Mouse (Mus musculus) embryo, embryonic 11 days (tissue): ENCODE measurements at regions not wholly inside any gene's neighbourhood (a gene's known extent, or its start where the extent isn't known, plus 50 kb on each side); places are given as distances from the start of the nearest gene placed in this dataset.

Experiments
- DNase-seq: peaks from one replicate; pipeline ENCODE4 v3.0.0-alpha.2; 2015

DNA sequence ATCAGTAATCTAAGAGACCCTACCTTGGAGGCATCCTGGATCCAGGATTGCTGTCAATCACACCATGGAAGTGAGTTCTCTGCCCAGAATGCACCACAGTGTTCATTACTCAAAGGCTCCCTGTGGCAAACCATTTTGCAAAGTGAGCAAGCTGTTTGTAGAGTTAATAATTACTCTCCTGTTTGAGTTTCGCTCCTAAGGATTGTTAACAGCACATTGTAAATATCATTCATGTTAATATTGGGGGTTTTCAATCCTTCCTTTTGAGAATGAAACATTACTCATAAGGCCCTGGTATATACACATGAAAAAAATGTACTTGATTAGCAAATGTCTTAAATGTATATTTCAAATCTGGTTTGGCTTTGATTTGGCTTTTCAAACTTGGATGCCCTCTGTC lies 58.1 kb upstream of the Clstn2 start:
- no peak for DNase-seq

DNA sequence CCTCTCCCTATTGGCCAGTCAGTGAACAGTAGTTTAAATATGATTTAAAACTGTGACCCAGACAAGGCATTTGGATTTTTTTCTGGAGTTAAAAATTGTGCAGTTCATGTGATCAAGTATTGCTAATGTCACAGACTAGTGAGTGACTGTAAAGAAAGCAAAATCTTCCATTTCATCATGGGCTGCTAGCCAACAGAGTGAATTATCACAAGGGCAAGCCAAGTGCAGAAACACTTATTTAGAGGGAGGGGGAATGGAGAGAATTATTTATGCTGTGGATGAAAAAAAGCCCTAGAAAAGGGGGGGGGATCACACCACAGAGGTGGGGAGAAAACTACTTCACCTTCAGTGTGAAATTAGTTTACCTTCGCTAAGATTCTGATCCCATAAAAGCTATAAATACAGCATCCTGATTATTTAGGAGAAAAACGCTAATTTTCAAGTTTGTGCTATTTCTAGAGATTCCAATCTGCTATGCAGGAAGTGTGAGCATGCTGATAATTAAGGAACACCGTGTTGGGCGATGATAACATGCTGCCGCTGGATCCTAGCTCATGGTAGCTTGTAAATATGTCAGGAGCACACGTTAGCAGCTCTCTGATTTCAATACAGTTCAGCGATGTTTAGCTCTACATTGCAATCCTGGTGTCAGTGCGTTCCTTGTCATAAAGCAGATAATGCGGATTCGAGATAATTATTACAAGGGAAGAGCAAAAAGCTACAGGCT lies 62.2 kb upstream of the Clstn2 start:
- DNase-seq = no peak

DNA sequence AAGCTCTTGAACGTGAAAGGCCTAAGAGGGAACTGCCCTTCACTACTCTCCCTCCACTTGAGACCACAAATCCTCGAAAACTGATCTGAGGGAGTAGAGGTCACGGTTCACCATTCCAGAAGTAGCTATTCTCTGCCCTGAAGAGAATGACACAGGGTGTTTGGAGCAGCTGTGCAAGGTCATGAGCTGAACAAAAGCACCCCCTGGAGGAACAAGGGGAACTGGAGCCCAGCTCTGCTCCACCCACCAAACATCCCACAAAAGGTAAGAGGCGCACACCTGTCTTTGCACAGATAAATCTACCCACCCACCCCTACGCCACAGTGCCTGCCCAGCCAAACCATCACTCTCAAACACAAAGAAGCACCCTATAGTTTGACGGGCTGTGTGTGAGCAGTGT lies 90.4 kb upstream of the Clstn2 start:
- DNase-seq = no peak

DNA sequence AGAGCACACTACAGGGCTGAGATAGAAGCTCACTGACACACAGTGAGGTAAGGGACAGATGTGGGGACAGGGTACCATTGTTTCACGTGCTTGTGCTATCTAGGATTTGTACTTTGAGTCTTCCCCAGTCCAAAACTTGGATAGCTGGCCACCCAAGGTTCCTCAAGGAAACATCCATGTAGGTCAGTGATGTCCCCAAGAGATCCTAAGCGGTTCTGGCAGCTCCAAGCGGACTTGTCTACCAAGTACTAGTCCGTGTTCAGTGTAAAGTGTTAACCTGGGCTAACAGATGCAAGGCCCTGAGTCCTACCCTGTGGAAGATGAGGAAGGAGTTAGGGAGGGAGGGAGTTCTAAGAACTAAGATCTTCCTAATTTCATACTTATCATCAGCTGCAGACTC lies 96.6 kb upstream of the Clstn2 start:
- DNase-seq = no peak

DNA sequence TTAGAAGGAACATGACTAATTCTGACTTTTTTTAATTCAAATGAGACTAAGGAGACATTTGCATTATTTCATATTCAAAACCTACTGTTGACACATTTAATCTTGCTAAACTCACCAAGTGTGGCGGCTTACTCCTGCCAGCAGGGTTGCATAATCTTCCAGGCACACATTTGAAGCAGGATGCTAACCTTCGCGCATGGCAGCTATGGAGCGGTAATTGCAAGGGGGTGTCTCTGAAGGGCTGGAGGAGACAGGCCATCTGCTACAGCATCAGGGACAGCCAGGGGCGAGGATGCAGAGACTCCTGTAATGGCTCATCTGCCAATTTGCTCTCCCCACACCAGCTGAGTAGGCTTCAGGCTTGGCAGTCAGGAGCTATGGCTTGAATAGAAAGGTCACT lies 97.9 kb upstream of the Clstn2 start:
- no peak for DNase-seq

DNA sequence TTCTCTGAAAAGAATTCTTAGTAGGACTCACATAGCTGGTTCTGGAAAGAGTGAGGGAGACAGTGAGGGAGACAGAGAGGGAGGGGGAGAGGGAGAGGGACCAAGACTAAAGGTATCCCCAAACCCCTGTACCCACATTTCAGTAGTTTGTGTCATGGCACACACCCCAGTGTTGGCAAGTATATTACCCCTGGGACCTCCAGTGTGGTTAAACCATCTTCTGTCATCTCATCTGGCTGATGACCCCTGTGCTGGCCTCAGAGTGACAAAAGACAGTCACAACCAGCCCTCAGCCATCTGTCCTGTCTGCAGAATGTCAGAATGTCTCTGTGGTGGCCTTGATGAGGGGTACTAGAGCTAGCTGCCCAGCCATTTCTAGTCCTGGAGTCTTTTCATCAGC lies 107.6 kb upstream of the Clstn2 start:
- no peak for DNase-seq

DNA sequence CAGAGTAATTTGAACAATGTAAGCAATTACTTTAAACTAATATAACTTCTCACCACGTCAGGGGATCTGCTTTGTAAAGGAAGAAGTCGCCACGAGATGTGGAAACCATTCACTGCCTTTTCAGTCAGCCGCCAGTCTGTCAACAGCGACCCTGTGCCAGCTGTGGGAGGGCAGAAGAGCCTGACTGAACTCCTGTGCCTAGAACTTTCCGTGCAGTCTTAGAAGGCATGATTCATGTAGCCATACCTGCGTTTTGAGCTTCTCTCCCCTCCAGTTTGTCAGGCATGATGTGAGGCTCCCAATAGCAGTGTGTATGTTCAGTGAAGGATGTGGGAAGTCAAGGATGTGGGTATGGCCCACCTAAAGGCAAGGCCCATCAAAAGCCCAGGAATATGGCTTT lies 109.1 kb upstream of the Clstn2 start:
- DNase-seq = no peak

DNA sequence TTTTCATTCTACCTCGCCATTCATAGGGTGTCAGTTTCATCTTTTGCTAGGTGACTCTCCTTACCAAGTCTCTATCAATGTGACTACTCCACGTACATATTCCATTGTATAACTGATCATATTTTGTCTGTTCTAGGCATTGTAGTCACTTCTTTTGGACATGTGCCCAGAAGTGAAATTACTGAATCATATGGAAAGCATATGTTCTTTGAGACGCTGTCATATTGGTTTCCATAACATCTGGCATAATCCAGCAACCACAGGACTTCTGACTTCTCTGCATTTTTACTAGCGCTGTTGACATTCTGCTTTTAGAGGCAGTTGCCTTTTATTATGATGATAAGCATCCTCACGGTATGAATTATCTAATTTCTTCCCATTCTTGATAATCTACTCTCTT lies 113.9 kb upstream of the Clstn2 start:
- no peak for DNase-seq

DNA sequence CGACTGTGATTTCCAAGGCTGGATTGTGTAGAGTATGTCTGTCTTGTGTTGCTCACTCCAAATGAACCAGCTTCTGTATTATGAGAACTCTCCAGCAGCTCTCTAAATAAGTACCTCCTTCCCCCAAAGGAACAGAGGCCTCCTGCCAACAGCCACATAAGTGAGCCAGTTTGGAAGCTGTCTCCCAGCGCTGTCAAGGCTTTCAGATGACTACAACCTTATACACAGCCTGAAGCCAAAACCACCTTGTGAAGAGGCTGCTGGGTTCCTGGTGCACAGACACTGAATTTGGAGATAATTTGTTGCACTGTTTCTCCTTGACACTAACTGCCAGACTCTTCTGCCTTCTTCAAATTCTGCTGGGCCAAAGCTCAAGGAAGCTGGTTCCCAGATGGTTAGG lies 125.4 kb upstream of the Clstn2 start:
- DNase-seq = no peak

DNA sequence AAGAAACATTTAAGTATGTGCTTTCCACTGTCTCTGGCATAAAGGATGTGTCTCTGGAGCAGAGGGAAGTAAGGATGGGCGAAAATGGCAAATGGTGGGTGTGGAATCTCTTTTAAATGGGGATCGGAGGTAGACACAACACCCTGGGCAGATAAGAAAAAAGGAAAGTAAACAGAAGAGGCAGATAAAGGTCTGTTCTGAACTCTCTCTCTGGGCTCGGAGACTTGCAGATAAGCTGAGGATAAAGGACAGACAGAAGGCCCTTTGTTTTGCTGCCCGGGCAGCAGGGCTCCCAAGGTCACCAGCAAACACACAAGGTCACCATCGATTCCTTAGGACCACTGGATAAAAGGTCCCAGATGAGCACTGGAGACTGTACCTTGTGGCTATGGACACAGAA lies 122.7 kb upstream of the Nmnat3 start:
- no peak for DNase-seq

DNA sequence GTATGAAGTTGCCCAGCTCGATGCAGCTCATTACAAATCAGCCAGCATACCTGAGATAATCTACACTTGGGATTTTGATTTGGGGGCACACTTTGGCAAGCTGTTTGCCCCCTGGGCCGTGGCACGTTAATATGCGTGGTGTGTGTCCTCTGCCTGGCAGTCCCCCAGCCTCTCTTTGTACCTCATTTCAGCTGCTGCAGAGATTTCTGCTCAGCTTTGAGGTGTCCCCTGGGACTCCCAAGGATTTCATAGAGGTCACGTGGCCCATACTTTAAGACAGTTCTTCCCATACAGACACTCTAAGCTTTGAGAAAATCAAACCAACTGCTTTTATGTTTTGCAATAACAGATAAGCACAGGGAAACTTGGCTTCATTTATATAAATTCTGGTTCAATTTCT lies 113.2 kb upstream of the Nmnat3 start:
- DNase-seq = no peak

DNA sequence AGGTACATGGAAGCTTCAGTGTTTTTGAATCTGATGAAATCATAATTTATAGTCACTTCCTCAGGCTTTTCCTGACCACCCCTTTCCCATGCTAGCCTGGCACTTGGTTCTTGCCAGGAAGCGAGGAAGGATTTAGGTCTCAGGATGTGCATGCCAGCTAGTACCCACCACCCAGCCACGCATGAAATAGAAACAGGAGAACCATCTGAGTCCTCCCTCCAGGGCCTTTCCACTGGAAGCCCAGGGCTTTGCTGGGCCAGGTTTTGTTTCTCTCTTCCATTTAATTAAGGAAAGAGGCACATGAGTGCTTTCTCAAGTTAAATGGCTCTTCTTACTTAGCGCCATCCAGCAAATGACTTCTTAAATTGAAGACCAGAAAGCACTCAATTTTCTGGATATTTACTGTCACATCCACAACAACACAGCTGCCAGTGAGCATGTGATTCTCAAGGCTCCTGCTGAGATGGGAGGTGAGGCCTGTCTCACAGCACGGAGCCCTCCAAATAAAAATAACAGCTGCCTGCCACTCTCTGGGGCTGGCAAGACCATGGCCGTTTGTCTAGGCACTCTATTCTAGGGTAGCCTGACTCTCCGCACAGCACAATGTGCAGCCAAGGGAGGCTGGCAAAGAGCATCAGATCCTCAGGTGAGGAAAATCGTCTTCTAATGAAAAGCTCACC lies 110.4 kb upstream of the Nmnat3 start:
- DNase-seq = no peak

DNA sequence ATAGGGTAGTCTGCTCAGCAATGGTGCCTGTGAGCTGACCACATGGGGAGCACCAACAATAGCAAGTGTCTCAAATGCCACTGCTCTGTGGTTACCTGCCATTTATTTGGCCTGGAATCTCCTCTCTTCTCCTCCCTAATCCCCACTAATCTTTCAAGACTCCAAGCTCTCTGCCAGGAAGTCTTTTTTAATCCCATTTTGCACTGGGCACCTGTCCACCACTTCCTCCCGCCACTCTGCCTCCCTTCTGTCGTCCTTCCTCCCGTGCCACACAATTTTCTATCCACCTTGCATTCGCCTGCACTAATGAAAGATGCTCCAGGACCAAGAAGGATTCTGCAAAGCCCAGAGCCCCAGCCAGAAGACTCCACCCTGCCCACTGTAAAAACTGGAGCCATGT lies 106.5 kb upstream of the Nmnat3 start:
- no peak for DNase-seq

DNA sequence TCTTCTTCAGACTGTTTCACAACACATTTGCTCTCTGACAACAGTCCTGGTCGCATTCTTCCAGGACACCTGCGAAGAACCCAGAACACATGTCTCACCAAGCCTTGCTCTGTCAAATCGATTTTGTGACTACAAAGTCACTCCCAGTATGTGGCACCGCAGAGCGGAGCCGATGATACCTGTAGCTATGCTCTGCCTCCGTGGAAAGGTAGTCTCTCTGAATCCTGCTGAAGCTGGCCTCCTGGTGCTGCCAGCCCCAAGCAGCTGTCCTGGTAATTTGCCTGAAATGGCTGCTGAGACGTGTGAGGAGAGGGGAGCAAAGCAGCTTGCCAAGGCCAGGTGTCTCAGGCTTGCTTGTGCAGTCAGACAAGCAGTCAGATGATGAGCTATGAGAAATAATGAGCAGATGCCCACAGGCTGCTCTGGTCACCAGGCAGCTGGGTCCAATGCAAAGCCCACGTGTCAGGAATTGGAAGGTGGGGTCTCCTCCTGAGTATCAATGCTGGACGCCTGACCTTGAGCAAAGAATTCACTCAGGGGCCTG lies 100.4 kb upstream of the Nmnat3 start:
- DNase-seq = no peak

DNA sequence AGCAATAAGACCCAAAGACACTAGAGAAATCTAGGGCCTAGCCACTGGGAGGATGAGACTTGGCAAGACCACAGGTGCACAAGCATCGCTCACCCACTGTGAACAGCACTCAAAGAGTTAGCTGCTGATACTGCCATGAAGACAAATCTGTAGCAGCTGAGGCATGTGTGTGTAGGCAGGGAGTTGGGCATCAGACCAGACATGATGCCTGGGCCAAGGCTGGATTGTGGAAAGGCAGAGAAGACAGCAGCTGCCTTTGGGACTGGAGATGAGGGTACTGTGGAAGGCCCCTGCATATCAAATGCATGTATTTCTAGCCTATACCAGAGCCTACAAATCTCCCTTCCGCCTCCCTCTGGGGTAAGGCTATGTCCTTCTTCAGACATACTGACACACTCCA lies 92.9 kb upstream of the Nmnat3 start:
- no peak for DNase-seq

DNA sequence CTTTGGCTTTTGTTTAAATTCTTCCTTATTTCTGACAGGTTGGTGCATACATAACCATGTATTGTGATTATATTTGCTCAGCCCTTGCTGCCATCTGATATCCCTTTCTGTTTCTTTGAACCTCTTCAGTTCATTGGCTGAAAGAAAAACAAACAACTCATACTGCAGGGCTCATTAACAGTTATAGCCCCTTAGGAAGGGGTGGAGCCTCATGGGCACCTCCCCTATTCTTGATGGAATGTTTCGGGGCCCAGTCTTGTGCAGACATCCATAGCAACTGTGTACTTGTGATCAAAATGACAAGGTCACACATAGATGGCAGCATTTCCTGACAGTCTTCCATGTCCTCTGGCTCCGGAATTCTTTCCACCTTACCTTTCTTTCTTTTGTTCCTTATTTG lies 68.4 kb upstream of the Nmnat3 start:
- no peak for DNase-seq

DNA sequence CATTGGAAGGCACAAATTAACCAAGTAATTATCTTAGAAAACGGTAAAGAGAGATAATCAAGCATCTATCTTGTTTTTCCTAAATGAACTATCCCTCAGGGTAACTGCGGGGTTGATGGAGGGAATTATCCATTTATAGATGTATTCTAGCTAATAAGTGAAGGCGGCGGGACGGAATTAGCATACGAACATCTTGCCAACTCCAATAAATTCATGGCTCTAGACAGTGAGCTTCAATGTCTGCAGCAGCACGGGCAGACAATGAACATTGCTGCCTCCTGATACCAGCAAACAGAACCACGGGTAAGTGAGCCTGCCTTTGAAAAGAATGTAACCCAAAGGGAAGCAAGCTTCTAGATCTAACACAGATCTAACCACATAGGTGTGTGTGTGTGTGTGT lies 66.9 kb upstream of the Nmnat3 start:
- DNase-seq = no peak

DNA sequence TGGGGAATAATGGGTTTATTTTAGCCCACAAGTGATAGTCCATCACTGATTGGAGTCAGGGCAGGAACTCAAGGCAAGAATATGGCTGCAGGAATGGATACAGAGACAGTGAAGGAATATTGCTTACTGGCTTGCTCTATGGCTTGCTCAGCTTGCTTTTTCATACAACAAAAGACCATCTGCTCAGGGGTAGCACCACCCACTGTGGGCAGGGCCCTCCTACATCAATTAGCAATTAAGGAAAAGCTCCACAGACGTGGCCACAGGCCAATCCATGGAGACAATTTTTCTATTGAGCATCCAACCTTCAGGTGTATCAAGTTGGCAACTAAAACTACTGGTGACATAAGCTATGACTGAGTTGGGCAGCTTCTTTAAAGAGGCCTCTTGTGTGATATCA lies 65.5 kb upstream of the Nmnat3 start:
- no peak for DNase-seq

DNA sequence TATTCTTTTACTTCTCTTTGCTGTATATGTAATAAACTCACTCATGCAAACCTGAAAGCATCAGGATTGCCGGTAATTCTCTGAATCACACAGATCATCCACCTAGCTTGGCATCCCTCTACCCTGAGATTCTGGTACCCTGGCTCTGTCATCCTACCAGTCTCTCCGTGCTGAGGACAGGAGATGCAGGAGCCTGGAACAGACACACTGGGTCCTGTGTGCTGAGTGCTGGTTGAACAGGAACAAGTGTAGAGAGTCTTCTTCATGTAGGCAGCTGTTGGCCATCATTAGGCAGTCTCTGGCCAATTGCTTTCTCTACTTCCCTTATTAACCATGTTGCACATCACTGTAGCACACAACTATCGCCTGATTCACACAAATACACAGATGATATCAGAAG lies 59.0 kb upstream of the Nmnat3 start:
- DNase-seq = no peak

DNA sequence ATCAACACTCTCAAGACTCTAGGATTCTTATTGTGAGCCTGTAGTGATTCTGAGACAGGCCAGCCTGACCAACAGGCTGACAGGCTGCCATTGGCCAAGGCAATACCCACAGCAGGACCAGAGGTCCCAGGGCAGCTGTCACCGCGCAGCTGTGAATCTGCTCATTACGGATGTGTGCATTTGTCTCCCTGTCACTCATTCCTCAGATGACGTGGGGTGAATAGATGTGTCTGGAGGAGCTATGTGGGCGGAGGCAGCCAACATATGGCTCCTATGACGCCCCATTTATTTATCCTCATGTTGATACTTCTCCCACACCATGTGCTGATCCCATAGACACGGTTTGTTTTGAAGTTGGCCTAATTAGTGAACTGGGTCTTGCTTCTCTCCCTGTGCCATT lies 58.3 kb upstream of the Nmnat3 start:
- peak; percentile 12 for DNase-seq

DNA sequence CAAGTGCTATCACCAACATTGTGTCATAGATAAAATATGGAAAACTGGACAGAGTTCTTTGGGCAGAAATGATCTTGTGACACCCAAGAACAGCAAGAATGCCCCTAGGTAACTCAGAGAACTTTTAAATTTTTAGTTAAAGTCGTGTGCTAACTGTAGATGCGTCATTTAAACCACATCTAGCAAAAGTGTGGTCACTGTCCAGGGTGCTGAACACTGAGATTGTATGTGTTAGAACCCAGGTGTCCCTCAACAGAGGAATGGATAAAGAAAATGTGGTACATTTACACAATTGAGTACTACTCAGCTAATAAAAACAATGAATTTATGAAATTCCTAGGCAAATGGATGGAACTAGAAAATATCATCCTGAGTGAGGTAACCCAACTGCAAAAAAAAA lies 52.5 kb upstream of the Nmnat3 start:
- peak; percentile 69 for DNase-seq
